Mouse (Mus musculus) small intestine, adult 2 months (tissue): ENCODE results near the gene Mip. TPM values are rescaled to one million over a fixed set of nuclear protein-coding genes. Genes with fewer than 3 reads are reported as not detected.

Experiments used
- H3K27ac ChIP-seq: fragments of 200-500 bp; 2 replicates; pipeline ENCODE4 v1.5.1; 2012; ENCODE audit warnings: low read depth, low read length, control low read depth, inconsistent platforms; ENCODE audit not compliant: insufficient read depth
- H3K27me3 ChIP-seq: fragments of 200-500 bp; 2 replicates; pipeline ENCODE4 v1.6.1; 2012; ENCODE audit warnings: mild to moderate bottlenecking, moderate library complexity, low read length, inconsistent platforms; ENCODE audit not compliant: control insufficient read depth, insufficient read depth
- H3K36me3 ChIP-seq: fragments of 200-500 bp; 2 replicates; pipeline ENCODE4 v1.6.1; 2012; ENCODE audit warnings: mild to moderate bottlenecking, low read length, control low read depth, inconsistent platforms; ENCODE audit not compliant: control insufficient read depth, insufficient read depth
- H3K4me1 ChIP-seq: fragments of 200-500 bp; 2 replicates; pipeline ENCODE4 v1.6.1; 2012; ENCODE audit warnings: low read length, inconsistent platforms, mixed read lengths; ENCODE audit not compliant: control insufficient read depth, insufficient read depth, insufficient read length
- H3K4me3 ChIP-seq: fragments of 200-500 bp; 2 replicates; pipeline ENCODE4 v1.5.1; 2012; ENCODE audit warnings: low read depth, mild to moderate bottlenecking, control low read depth, inconsistent platforms, low read length, moderate library complexity
- CTCF ChIP-seq: fragments of 200-500 bp; IDR thresholded peaks from 2 replicates; pipeline ENCODE4 v1.5.1; 2012; ENCODE audit warnings: low read depth, mild to moderate bottlenecking, control low read depth, inconsistent platforms, low read length, moderate library complexity, mixed read lengths; ENCODE audit not compliant: insufficient replicate concordance, insufficient read length; ENCODE audit errors: extremely low read depth
- POLR2A ChIP-seq: fragments of 200-500 bp; IDR thresholded peaks from 2 replicates; pipeline ENCODE4 v1.6.1; 2012; ENCODE audit warnings: low read depth, mild to moderate bottlenecking, control low read depth, inconsistent platforms, low read length, moderate library complexity
- WGBS: fragments of 180-500 bp; shearing (Covaris S2); methylation state at CpG from one replicate; pipeline ENCODE4 v1.1.7; 2018; 5-methylcytosine and 5-hydroxymethylcytosine counted together
- polyA plus RNA-seq: library from polyadenylated mRNA; depleted of rRNA; stranded (reverse); fragments of >200 nt; gene quantifications from 2 replicates; pipeline ENCODE4 v1.2.3, GENCODE M21; 2012

The Mip gene
- polyA plus RNA-seq, 1 experiment, result not detected

- 66% methylated on average over 16 of the region's 16 CpGs for WGBS
- no peak overlapping the region for H3K27ac ChIP-seq
- no peaks in the 10 kb centered on the region for H3K4me1 ChIP-seq
- H3K4me3 ChIP-seq, result no peak overlapping the region
- no peak for TF ChIP-seq POLR2A
- no peaks in the 10 kb centered on the region for H3K27me3 ChIP-seq
- H3K36me3 ChIP-seq, result no peaks in the 10 kb centered on the region
Measured at GRCm38 (mm10) chr10:128221533-128222286, 3.9 kb upstream of the Mip start.

- Histone ChIP-seq H3K27me3 (no peaks in the 10 kb centered on the region), H3K4me1 (no peaks in the 10 kb centered on the region), H3K4me3 (no peak overlapping the region), H3K36me3 (no peaks in the 10 kb centered on the region), H3K27ac (no peak overlapping the region)
- WGBS, result 75% methylated on average over 5 of the region's 5 CpGs
- TF ChIP-seq CTCF, result no peak
- no peak for TF ChIP-seq POLR2A
Measured at GRCm38 (mm10) chr10:128225064-128225463, 574 bp upstream of the Mip start.

- Histone ChIP-seq H3K4me3 (no peak overlapping the region), H3K27ac (no peak overlapping the region), H3K36me3 (no peaks in the 10 kb centered on the region), H3K4me1 (no peaks in the 10 kb centered on the region), H3K27me3 (no peaks in the 10 kb centered on the region)
- TF ChIP-seq POLR2A (no peak), CTCF (no peak)
- WGBS, result 70% methylated on average over 9 of the region's 9 CpGs
Measured at GRCm38 (mm10) chr10:128227592-128227991, 2.0 kb downstream of the Mip start.

- no peak overlapping the region for H3K27ac ChIP-seq
- no peaks in the 10 kb centered on the region for H3K36me3 ChIP-seq
- no peaks in the 10 kb centered on the region for H3K27me3 ChIP-seq
- no peak for TF ChIP-seq CTCF
- TF ChIP-seq POLR2A, result no peak
- 88% methylated on average over 8 of the region's 8 CpGs for WGBS
- no peaks in the 10 kb centered on the region for H3K4me1 ChIP-seq
- no peak overlapping the region for H3K4me3 ChIP-seq
Measured at GRCm38 (mm10) chr10:128228009-128228408, 2.4 kb downstream of the Mip start.

GRCm38 (mm10) chr10:128230582-128230981 lies 4.9 kb downstream of the Mip start:
- H3K4me1 ChIP-seq, result no peaks in the 10 kb centered on the region
- H3K27me3 ChIP-seq, result no peaks in the 10 kb centered on the region
- TF ChIP-seq POLR2A (no peak), CTCF (no peak)
- 82% methylated on average over 12 of the region's 12 CpGs for WGBS
- no peaks in the 10 kb centered on the region for H3K36me3 ChIP-seq
- H3K27ac ChIP-seq, result no peak overlapping the region
- H3K4me3 ChIP-seq, result no peak overlapping the region

GRCm38 (mm10) chr10:128231146-128231545 lies 5.5 kb downstream of the Mip start:
- Histone ChIP-seq H3K27me3 (no peaks in the 10 kb centered on the region), H3K36me3 (no peaks in the 10 kb centered on the region), H3K4me1 (no peaks in the 10 kb centered on the region), H3K4me3 (no peak overlapping the region), H3K27ac (peak overlapping the region; percentile 60; the same call in 1 of the 2 replicates)
- WGBS, result 13% methylated on average over 5 of the region's 5 CpGs
- TF ChIP-seq CTCF, result no peak
- TF ChIP-seq POLR2A, result no peak

- peak within 1 kb of the TSS; percentile 93 for H3K4me3 ChIP-seq
- no peaks in the 10 kb centered on the region for H3K27me3 ChIP-seq
- H3K4me1 ChIP-seq, result no peaks in the 10 kb centered on the region
- peak within 1 kb of the TSS; percentile 87 for H3K27ac ChIP-seq
- WGBS, result under 1% methylated on average over 58 of the region's 58 CpGs
- no peaks in the 10 kb centered on the region for H3K36me3 ChIP-seq
- TF ChIP-seq CTCF (no peak), POLR2A (peak; percentile 76; the same call in 1 of the 2 replicates)
Measured at GRCm38 (mm10) chr10:128231697-128232419, 6.2 kb downstream of the Mip start, which contains the start of gene Timeless. Gene Timeless, plus strand, starts transcription at chr10:128232065.
